Comparison of ENCODE assay signal across 7 mouse cellular contexts in the genomic region with DNA sequence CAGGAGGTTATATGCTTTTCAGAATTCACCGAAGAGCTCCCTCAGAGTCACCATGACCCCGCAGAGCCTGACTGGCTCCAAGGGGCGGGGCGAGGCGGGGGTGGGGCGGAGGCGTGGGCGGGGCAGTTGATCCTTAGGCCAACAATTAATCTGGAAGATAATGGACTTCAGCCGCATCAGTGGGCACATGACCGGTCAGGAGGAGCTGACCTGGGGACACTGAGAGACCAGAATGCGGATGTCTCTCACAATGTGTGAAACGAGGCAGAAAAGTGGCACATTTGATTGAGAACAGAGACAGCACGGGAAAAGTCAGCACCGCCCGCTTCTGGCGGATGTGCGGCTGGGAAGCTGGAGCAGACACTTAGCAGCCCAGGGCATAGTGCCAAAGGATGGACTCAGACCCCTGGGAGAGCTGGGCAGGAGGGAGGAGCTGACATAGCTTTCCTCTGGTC.
DNase-seq lines count a peak whose midpoint lies in the region; ATAC-seq and TF ChIP-seq lines count a peak whose summit lies in the region.

No protein-coding gene starts in this region.

- peak; percentile 37 for DNase-seq in ZHBTc4 (ENCODE audit: low read depth, low spot score)
- DNase-seq in heart, postnatal 14 days = peak; percentile 4 to 13
- DNase-seq in limb, embryonic 10.5 days (ENCODE audit: low spot score) = peak; percentile 53
- DNase-seq in yolk sac, embryonic 10.5 days (ENCODE audit: low spot score) = peak; percentile 68
- no peak for DNase-seq in urinary bladder, postnatal 14 days (ENCODE audit: low spot score)

- H3K36me3 ChIP-seq in limb, embryonic 10.5 days = no peaks in the 10 kb centered on the region
- H3K36me3 ChIP-seq in midbrain, embryonic 13.5 days = no peaks in the 10 kb centered on the region

- TF ChIP-seq CTCF in cortical plate, adult 2 months (IDR thresholded peaks at IDR 0.05; ENCODE audit: extremely low read depth, insufficient read depth, low read length) = no peak

- WGBS in limb, embryonic 10.5 days = 14% methylated on average over 17 of the region's 17 CpGs
- WGBS in midbrain, embryonic 13.5 days = 2% methylated on average over 17 of the region's 17 CpGs

- no peaks in the 10 kb centered on the region for H3K4me1 ChIP-seq in cortical plate, adult 2 months (ENCODE audit: control insufficient read depth, insufficient read depth, low read length)
- peaks cover 37% of the 10 kb centered on the region for H3K4me1 ChIP-seq in limb, embryonic 10.5 days
- peaks cover 6% of the 10 kb centered on the region for H3K4me1 ChIP-seq in midbrain, embryonic 13.5 days (replicated peaks)

- peak; percentile 34; the same call in 1 of the 2 replicates for ATAC-seq in midbrain, embryonic 13.5 days

- H3K4me3 ChIP-seq in cortical plate, adult 2 months (ENCODE audit: insufficient read depth, low read length) = 0 out of 2 replicates have a peak overlapping the region, but pooled peaks have one; percentile 17
- peak overlapping the region; percentile 47 for H3K4me3 ChIP-seq in limb, embryonic 10.5 days
- peak overlapping the region; percentile 31 for H3K4me3 ChIP-seq in midbrain, embryonic 13.5 days (replicated peaks)

- peak overlapping the region; percentile 56 for H3K4me2 ChIP-seq in midbrain, embryonic 13.5 days (replicated peaks)

- no peak for TF ChIP-seq POLR2A in cortical plate, adult 2 months (IDR thresholded peaks at IDR 0.05; ENCODE audit: extremely low read depth, insufficient read depth, low read length)

- no peak overlapping the region for H3K9ac ChIP-seq in midbrain, embryonic 13.5 days (replicated peaks)

- intact Hi-C loops in heart, postnatal 14 days (cut with DNase I) = no loop called here

- H3K9me3 ChIP-seq in limb, embryonic 10.5 days (replicated peaks) = no peaks in the 10 kb centered on the region
- no peaks in the 10 kb centered on the region for H3K9me3 ChIP-seq in midbrain, embryonic 13.5 days

- peaks cover 21% of the 10 kb centered on the region for H3K27me3 ChIP-seq in limb, embryonic 10.5 days (ENCODE audit: low read depth, poor library complexity, severe bottlenecking)
- H3K27me3 ChIP-seq in midbrain, embryonic 13.5 days = peaks cover 46% of the 10 kb centered on the region

- no peak overlapping the region for H3K27ac ChIP-seq in cortical plate, adult 2 months (ENCODE audit: insufficient read depth, low read length)
- H3K27ac ChIP-seq in limb, embryonic 10.5 days = peak overlapping the region; percentile 51
- H3K27ac ChIP-seq in midbrain, embryonic 13.5 days = no peak overlapping the region
